ENCODE assay signal across 20 mouse cellular contexts in the genomic region with DNA sequence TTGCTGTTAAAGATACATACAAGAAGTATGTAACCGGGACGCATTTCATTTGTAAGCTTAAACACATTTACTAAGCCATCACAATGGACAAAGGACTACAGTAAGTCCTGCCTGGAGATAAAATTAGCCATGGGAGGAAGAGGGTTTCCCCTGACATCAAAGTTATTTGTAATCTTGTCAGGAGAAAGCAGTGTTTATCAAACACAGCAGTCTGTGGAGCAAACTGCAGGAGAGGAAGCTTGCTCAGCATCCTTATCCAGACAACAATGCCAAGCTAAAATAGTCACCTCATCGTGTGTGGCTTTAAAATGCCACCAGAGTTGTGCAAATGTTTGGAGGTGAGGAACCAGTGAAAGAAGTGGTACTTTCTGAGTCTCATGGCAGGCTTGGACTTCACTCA.
DNase-seq lines count a peak whose midpoint lies in the region; ATAC-seq lines count a peak whose summit lies in the region.
"Had no signal": no experiment of that assay in that cellular context is flagged by ENCODE, and none has a peak within 500 bp of the region (broad histone marks: within the 10 kb centered on the region; RNA-seq: fewer than 3 reads in every experiment).

No protein-coding gene starts in this region.

- H3K27ac ChIP-seq in kidney, embryonic 15.5 days: 0 out of 2 replicates have a peak overlapping the region, but pooled peaks have one; percentile 27
- H3K27ac ChIP-seq: liver, embryonic 15.5 days; midbrain, embryonic 13.5 days had no signal

- no peaks in the 10 kb centered on the region for H3K9me3 ChIP-seq in kidney, embryonic 15.5 days (replicated peaks)
- H3K9me3 ChIP-seq in megakaryocyte, embryonic 14.5 days: no peaks in the 10 kb centered on the region
- H3K9me3 ChIP-seq: liver, embryonic 15.5 days; midbrain, embryonic 13.5 days had no signal

- H3K4me1 ChIP-seq in kidney, embryonic 15.5 days: peaks cover 5% of the 10 kb centered on the region; the same call in 1 of the 2 replicates
- H3K4me1 ChIP-seq in megakaryocyte, embryonic 14.5 days: peaks cover 48% of the 10 kb centered on the region
- H3K4me1 ChIP-seq: liver, embryonic 15.5 days had no signal

- 59% methylated on average over 3 of the region's 3 CpGs for WGBS in kidney, embryonic 15.5 days

- H3K36me3 ChIP-seq in kidney, embryonic 15.5 days: no peaks in the 10 kb centered on the region
- H3K36me3 ChIP-seq in megakaryocyte, embryonic 14.5 days (replicated peaks; ENCODE audit: low read length): no peaks in the 10 kb centered on the region
- H3K36me3 ChIP-seq: liver, embryonic 15.5 days; midbrain, embryonic 13.5 days had no signal

- no peak overlapping the region for H3K4me2 ChIP-seq in kidney, embryonic 15.5 days
- H3K4me2 ChIP-seq: heart, embryonic 11.5 days; liver, embryonic 15.5 days; midbrain, embryonic 13.5 days had no signal

- peak; percentile 32 for DNase-seq in embryo, embryonic 11 days
- DNase-seq in embryo, embryonic 10.5 days (ENCODE audit: low spot score): no peak
- DNase-seq in kidney, adult 11 months: no peak
- no peak for DNase-seq in B cell, adult 2 months
- no peak for DNase-seq in adrenal gland, adult 8-10 months
- DNase-seq: cerebellum, adult 9-11 months; gastrocnemius, postnatal 25 days; heart, postnatal 4 days; left cerebral cortex, postnatal 4 days; retina, postnatal 1 day; right cerebral cortex, postnatal 4 days; thymus, postnatal 25 days had no signal

- ATAC-seq in kidney, embryonic 15.5 days (replicated peaks; ENCODE audit: low FRiP score): no peak
- ATAC-seq in megakaryocyte, adult 5-6 weeks (ENCODE audit: poor library complexity, severe bottlenecking): no peak
- ATAC-seq: midbrain, embryonic 13.5 days had no signal

- H3K4me3 ChIP-seq in kidney, embryonic 15.5 days (replicated peaks): no peak overlapping the region
- H3K4me3 ChIP-seq in megakaryocyte, embryonic 14.5 days (replicated peaks): peak overlapping the region; percentile 31
- H3K4me3 ChIP-seq: liver, embryonic 15.5 days; midbrain, embryonic 13.5 days; myocyte had no signal

- H3K27me3 ChIP-seq in kidney, embryonic 15.5 days: no peaks in the 10 kb centered on the region
- H3K27me3 ChIP-seq in megakaryocyte, embryonic 14.5 days (replicated peaks): no peaks in the 10 kb centered on the region
- H3K27me3 ChIP-seq: CH12.LX; liver, embryonic 15.5 days; midbrain, embryonic 13.5 days had no signal

- H3K9ac ChIP-seq in kidney, embryonic 15.5 days: no peak overlapping the region
- H3K9ac ChIP-seq: liver, embryonic 15.5 days; midbrain, embryonic 13.5 days had no signal
